Mouse (Mus musculus) lung, adult 2 months (tissue): ENCODE measurements around the gene Cyb5r3. TPM values are rescaled to one million over a fixed set of nuclear protein-coding genes. Genes with fewer than 3 reads are reported as not detected.
A peak's percentile ranks its signal among the peaks of the same experiment; 100 is the strongest.

Experiments used
- DNase-seq: peaks from one replicate; pipeline ENCODE4 v3.0.0; 2022
- H3K4me1 ChIP-seq: fragments of 200-500 bp; 2 replicates; pipeline ENCODE4 v1.6.1; 2011; ENCODE audit warnings: low read length; ENCODE audit not compliant: control insufficient read depth, insufficient read depth
- H3K4me3 ChIP-seq: fragments of 200-500 bp; replicated peaks from 2 replicates; pipeline ENCODE3; 2011; ENCODE audit warnings: low read depth, mild to moderate bottlenecking, control low read depth, low read length; ENCODE audit errors: extremely low read depth
- CTCF ChIP-seq: fragments of 200-500 bp; IDR thresholded peaks from 2 replicates; pipeline ENCODE4 v1.5.1; 2011; ENCODE audit warnings: mild to moderate bottlenecking, low read length, control low read depth; ENCODE audit not compliant: insufficient read depth
- POLR2A ChIP-seq: fragments of 200-500 bp; IDR thresholded peaks from 2 replicates; pipeline ENCODE4 v1.6.1; 2011; ENCODE audit warnings: low read depth, mild to moderate bottlenecking, control low read depth, low read length, borderline replicate concordance; ENCODE audit errors: extremely low read depth
- WGBS: fragments of 180-500 bp; shearing (Covaris S2); methylation state at CpG from one replicate; pipeline ENCODE4 v1.1.7; 2018; 5-methylcytosine and 5-hydroxymethylcytosine counted together
- polyA plus RNA-seq: library from polyadenylated mRNA; depleted of rRNA; stranded (reverse); fragments of >200 nt; gene quantifications from 2 replicates; pipeline ENCODE4 v1.2.3, GENCODE M21; 2012

Cyb5r3 gene
- polyA plus RNA-seq, 1 experiment, result 440 TPM

DNA sequence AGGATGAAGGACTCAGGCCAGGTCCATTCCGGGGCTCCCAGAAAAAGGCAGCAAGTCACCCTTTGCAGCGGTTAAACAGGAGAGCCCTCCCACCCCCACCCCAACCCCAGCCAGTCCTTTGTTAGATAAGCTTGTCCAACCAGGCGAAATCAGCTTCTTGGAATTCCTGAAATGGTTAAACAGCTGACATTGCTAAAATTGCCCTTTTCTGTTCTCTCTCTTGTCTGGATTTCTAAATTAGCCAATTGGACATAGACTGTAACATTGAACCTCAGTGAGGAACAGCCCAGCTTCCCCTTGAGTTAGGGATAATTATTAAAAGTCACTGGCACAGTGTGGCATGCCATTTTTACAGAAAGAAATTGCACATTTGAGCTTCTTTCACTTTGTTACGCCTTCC is 30.0 kb upstream of the Cyb5r3 start:
- no peak for DNase-seq
- Histone ChIP-seq H3K4me3 (no peak overlapping the region), H3K4me1 (no peaks in the 10 kb centered on the region)
- no peak for TF ChIP-seq POLR2A
- no peak for TF ChIP-seq CTCF
- 62% methylated on average over 4 of the region's 4 CpGs for WGBS

DNA sequence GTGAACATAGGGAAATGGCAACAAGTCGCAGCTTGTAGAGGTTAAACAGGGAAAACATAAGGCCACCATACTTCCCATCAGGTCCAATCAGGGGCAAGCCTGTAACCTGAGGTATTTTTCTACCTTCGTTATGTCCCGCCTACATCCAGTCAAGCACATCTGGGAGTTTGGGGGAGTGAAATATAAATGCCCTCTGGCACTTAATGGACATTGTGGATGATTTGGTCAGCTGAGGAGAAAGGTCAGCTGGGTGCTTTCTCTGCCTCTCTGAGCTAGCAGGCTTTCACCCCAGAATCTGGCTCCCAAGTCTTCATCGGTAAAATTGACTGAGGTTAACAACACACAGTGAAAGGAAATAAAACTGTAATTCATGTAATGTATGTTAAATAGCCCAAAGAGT is 21.0 kb upstream of the Cyb5r3 start:
- Histone ChIP-seq H3K4me3 (no peak overlapping the region), H3K4me1 (no peaks in the 10 kb centered on the region)
- 97% methylated on average over 4 of the region's 4 CpGs for WGBS
- DNase-seq, result no peak
- TF ChIP-seq CTCF, result no peak
- no peak for TF ChIP-seq POLR2A

DNA sequence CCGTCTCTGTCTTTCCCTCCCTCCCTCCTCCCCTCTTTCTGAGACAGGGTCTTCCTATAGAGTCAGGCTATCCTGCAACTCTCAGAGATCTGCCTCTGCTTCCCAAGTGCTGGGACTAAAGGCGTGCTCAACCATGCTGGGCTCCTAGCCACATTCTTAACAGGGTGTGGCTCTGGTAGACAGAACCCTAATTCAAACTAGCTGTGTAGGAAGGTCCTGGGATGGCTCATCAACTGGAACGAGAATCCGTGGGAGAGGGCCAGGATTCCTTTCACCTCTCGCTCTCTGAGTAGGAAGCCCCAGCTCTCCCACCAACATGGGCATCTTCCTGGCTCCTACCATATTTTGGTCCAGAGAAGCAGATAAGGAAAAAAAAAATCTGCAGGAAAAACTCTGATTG is 10.0 kb upstream of the Cyb5r3 start:
- DNase-seq, result no peak
- Histone ChIP-seq H3K4me3 (no peak overlapping the region), H3K4me1 (no peaks in the 10 kb centered on the region)
- 57% methylated on average over 5 of the region's 5 CpGs for WGBS
- no peak for TF ChIP-seq POLR2A
- no peak for TF ChIP-seq CTCF

DNA sequence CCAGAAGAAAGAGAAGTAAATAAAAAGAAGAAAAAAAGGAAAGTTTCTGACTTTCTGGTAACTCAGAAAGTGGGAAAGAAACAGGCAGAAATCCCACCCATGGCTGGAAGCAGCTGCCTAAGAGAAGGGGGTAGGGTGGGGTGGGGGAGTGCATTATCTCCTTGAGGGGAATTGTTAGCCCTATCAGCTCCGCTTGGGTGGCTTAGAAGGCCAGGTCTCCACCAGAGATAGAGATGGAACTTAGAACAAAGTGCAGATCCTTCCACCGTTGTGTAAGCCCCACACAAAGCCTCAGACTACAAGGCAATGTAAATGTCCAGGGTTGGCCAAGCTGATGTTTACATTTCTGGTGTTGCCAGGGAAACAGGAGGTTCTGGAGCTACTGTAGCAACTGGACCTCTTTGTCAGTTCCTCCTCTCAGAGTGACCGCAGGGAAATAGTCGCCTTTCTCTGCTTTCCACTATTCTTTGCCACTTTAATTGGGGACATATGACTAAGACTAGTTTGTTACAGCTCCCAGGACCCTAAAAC is 9.5 kb upstream of the Cyb5r3 start:
- Histone ChIP-seq H3K4me3 (no peak overlapping the region), H3K4me1 (no peaks in the 10 kb centered on the region)
- no peak for TF ChIP-seq CTCF
- no peak for TF ChIP-seq POLR2A
- DNase-seq, result no peak
- 40% methylated on average over 4 of the region's 4 CpGs for WGBS

DNA sequence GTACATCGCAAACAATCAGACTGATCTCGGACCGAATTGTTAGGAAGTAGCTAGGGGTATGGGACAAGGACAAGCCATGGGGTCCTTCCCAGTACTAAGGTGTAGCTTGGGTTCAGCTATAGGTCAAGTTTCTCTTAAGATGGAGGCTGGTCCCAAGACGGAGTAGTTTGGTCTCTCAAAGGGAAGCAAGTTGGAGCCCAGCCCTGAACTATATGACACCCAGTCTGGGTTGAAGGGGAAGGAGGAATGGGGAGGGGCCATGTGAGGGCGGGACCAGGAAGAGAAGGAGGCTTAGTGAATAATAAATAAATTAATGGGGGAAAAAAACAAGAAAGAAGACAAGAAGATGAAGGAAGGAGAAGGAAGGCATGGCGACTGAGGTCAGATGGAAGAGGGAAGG is 7.6 kb upstream of the Cyb5r3 start:
- WGBS, result 79% methylated on average over 6 of the region's 6 CpGs
- no peaks in the 10 kb centered on the region for H3K4me1 ChIP-seq
- no peak for TF ChIP-seq CTCF
- no peak for TF ChIP-seq POLR2A
- no peak overlapping the region for H3K4me3 ChIP-seq
- no peak for DNase-seq

DNA sequence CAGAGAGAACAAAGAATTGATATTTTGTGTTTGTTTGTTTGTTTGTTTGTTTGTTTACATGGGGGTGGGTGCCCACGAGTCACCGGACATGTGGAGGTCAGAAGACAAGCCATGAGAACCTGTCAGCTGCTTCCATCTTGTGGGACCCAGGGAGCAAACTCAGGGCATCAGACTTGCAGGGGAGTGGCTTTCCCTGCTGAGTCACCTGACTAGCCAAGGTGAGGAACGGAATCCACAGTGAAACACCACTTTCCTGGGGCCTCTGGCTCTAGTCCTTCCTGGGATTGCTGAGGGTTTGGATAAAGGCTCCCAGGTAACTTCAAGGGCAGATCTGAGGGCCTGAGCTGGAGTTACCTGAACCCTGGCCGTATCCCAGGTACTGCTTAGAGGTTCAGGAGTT is 4.3 kb upstream of the Cyb5r3 start:
- no peak for TF ChIP-seq POLR2A
- DNase-seq, result no peak
- WGBS, result 58% methylated on average over 4 of the region's 4 CpGs
- peaks cover 7% of the 10 kb centered on the region for H3K4me1 ChIP-seq
- H3K4me3 ChIP-seq, result no peak overlapping the region

DNA sequence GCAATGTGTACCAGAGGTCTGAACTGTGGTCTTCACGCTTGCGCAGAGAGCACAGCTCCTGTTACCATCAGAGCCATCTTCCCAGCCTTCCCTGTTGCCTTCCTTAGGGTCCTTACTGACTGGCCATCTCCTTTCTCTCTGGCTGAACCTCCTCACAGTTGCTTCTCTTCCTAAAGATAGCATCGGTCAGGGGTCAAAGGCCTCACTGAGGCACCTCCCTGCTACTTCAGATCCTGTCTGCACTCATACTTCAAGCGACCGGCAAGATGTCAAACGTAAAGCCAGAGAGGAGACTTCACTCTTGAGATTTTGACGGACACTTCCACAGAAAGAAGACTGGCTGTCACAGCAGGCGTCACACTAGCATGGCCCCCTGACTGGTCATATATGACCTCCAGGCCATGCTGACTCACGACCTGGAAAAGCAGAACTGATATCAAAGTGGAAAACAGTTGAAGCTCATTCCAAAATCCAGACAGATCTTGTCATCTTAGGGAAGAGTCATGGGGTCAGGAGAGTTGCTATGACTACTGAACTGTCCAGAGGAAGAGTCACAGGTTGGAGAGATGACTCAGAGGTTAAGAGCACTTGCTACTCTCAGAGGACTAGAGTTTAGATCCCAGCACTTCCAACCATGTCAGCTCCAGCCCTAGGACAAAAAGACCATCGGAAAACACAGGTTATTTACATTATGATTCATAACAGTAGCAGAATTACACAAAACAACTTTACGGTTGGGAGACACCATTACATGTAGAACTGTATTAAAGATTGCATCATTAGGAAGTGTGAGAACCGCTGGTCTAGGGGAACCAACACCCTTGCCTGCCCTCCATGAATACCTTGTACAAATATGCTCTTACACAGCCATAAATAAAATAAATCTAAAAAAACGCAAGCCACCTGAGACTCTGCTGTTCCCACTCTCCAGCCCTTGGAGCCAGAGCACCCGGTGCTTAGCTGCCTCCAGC is 1.8 kb upstream of the Cyb5r3 start:
- no peak for DNase-seq
- Histone ChIP-seq H3K4me1 (peaks cover 22% of the 10 kb centered on the region), H3K4me3 (no peak overlapping the region)
- 82% methylated on average over 14 of the region's 14 CpGs for WGBS
- no peak for TF ChIP-seq POLR2A
- no peak for TF ChIP-seq CTCF

DNA sequence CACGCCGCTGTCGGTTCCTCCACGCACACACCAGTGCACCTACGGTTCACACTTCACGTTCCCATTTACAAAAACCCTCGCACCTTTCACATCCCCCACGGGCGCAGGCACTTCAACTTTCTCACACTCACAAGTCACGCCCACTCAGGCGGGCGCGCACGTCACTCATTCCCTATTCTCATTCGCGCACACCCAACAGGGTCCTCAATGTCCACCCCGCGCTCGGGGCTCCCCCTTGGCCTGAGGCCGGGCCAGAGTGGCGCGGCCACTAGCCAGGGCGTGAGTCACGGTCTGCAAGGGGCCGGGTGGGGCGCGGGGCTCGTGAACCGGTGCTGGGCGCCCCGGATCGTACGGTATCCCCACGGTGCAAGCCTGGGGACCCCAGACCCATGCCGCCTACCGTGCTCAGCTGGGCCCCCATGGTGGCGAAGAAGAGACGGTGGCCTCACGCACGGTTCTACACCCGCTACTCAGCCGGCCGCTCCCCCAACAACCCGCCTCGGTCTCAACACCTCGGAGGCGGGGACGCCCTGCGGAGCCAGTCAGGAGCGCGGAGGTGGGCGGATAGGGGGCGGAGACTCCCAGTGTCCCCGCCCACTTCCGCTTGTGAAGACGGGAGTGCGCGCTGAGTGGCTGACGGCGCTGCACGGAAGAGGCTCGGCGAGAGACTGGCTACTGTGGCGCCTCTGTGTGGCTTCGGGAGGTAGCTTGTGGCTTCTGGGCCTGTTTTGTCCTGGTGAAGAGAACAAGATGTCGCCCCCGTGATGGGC is 495 bp downstream of the Cyb5r3 start:
- peak; percentile 88; the same call in 1 of the 2 replicates for TF ChIP-seq POLR2A
- 0 out of 2 replicates have a peak, but pooled peaks have one; percentile 22 for TF ChIP-seq CTCF
- WGBS, result under 1% methylated on average over 67 of the region's 67 CpGs
- Histone ChIP-seq H3K4me3 (peak overlapping the region; percentile 73), H3K4me1 (peaks cover 39% of the 10 kb centered on the region)
- peak; percentile 94 for DNase-seq

DNA sequence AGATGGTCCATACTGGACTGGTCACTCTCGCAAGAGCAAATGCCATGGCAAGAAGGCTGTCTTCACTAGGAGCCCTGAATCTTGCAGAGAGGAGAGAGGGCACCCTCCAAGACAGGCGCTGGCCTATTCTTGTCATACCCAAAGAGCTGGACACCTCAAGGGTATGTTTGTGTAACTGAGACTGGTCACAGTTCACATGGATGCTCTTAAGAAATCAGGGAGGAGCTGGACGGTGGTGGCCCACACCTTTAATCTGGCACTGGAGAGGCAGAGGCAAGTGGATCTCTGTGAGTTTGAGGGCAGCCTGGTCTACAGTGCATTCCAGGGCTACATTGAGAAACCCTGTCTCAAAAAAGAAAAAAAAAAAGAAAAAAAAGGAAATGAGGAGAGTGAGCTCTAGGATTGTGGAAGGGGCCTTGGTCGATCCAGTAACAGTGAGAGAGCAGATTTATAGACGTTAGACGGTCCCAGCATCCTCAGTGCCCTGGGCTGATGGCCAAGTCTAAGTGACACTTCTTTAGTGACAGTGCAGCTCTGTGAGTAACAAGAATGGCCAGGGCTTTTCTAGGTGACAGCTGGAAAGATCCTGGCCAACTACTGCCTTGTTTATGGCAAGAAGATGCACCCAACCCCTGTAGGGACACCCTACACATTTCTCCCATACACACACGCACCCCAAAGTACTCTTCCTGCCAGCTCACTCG is 1.3 kb downstream of the Cyb5r3 start:
- 32% methylated on average over 8 of the region's 8 CpGs for WGBS
- TF ChIP-seq CTCF, result no peak
- no peak for TF ChIP-seq POLR2A
- DNase-seq, result no peak
- H3K4me3 ChIP-seq, result peak overlapping the region; percentile 73
- H3K4me1 ChIP-seq, result peaks cover 47% of the 10 kb centered on the region
